Mouse (Mus musculus) ES-E14 (cell line): Measurements from ENCODE around the gene Chchd10.

ENCODE experiments used
- CHD2 ChIP-seq: IDR thresholded peaks from 2 replicates; pipeline ENCODE4 v1.6.1; 2014; ENCODE audit warnings: mild to moderate bottlenecking, low read depth, low read length, inconsistent platforms
- HCFC1 ChIP-seq: IDR thresholded peaks from 2 replicates; pipeline ENCODE4 v1.6.1; 2012; ENCODE audit warnings: low read length, inconsistent platforms, borderline replicate concordance; ENCODE audit not compliant: insufficient read depth
- ZC3H11A ChIP-seq: IDR thresholded peaks from 2 replicates; pipeline ENCODE4 v1.6.1; 2012; ENCODE audit warnings: low read depth, mild to moderate bottlenecking, inconsistent platforms, low read length, borderline replicate concordance

DNA sequence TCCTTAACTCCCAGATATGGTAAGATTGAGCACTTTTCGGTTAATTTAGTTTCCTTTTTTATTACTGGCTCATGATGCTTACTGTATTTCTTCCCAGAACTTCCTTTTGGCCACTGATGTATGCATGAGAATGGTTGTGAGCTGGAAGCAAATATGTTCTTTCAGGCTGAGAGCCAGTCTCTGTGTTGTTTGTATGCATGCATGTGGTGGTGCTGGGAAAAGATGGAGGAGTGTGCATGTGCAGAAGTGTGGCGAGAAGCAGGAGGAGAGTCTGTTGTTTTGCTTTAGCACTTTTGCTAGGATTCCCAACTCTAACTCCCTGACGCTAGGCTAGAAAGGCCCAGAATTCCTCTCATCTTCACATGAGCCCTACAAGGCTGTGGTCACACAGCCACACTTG, 46.5 kb downstream of the Chchd10 start:
- no peak for TF ChIP-seq ZC3H11A
- no peak for TF ChIP-seq CHD2
- TF ChIP-seq HCFC1, result no peak
